Mouse (Mus musculus) testis, postnatal 10 days (tissue): Measurements from ENCODE around the gene Pim3.
A peak's percentile ranks its signal among the peaks of the same experiment; 100 is the strongest.

Experiments used
- DNase-seq: peaks from one replicate; pipeline ENCODE4 v3.0.0; 2021; ENCODE audit warnings: low spot score

Pim3 gene

DNA sequence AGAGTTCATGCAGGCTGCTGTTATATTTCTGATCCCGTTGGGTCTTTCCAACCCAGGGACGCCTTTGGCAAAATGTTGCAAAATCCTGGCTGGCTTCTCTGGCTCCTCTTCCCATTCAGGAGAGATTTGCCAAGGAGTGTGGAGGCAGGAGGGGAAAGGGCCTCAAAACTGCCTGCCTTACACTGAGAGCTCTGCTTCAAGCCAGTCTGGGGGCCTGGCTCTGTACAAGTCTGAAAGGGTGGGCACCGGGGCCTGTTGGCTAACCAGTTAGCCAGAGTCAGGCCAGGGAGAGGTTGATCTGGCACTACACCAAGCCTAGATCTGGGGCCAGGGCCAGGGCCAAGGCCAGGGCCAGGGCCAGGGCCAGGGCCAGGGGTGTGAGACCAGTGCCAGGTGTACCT is 3.8 kb upstream of the Pim3 start:
- no peak for DNase-seq

DNA sequence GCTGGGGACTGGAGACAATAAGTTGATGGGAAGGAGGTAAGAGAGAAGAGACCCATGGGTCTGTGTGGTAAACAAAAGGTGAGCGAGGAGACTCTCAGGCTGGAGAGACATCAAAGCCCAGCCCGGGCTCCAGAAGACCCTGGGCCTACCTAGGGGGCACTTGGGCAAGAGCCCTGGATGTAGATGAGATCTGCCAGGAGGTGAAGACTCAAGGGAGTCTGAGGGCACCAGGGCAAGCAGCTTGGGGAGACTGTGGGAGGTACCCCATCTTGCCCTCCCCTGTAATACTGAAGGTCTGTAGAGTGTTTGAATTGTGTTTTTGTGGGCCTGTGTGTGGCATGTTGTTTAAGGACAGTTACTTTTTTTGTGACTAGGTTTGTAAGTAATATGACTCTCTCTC is 3.3 kb upstream of the Pim3 start:
- DNase-seq = no peak

DNA sequence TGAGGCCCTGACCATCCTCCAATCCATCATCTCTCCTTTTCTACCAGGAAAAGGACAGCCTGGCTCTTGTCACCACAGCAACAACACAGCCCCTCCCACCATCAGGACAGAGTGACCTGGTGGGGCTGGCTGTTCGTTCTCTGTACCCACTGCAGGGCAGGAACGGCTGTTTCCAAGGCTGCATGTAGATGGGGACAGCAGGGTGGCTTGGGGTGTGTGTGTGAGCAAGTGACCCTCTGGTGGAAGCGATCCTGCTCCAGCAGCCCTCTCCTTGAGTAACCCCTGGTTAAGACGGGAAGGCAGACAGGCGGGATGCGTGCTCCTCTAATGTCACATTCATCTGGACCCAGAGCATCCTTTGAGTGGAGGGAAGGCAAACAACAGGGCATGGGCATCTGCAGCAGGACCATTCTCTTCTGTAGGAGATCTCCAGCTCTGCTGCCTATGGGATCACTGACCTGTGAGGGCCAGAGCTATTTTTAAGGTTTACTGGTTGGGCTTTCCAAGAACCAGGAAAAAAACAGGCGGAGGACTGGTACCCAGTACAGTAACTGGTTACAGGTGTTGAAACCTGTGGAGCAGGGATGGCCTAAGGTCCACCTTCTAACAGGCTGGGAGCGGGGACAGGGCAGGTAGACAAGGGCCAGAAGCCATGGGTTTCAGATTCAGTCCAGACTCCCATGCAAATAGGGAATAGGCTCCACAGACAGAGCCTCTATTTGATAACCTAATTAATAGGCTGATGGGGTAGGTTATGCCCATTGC is 2.6 kb upstream of the Pim3 start:
- no peak for DNase-seq

DNA sequence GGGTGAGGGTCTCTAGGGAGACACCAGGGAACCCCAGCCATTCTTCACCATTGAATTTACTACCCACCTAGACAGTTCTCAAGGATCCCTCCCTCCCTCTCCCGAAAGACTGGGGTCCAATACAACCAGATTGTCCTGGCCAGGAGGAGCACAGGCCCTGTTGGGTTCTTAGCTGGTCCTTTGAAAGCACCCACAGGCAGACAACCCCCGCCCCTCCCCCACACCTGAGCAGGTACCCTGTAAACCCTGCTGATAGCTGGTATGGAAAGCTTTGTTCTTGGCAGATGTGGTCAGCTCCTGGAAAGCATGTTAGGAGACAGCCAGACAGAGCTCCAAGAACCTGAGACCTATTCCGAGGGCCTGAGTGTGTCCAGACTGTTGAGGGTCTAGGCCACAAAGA is 1.2 kb upstream of the Pim3 start:
- peak; percentile 65 for DNase-seq

DNA sequence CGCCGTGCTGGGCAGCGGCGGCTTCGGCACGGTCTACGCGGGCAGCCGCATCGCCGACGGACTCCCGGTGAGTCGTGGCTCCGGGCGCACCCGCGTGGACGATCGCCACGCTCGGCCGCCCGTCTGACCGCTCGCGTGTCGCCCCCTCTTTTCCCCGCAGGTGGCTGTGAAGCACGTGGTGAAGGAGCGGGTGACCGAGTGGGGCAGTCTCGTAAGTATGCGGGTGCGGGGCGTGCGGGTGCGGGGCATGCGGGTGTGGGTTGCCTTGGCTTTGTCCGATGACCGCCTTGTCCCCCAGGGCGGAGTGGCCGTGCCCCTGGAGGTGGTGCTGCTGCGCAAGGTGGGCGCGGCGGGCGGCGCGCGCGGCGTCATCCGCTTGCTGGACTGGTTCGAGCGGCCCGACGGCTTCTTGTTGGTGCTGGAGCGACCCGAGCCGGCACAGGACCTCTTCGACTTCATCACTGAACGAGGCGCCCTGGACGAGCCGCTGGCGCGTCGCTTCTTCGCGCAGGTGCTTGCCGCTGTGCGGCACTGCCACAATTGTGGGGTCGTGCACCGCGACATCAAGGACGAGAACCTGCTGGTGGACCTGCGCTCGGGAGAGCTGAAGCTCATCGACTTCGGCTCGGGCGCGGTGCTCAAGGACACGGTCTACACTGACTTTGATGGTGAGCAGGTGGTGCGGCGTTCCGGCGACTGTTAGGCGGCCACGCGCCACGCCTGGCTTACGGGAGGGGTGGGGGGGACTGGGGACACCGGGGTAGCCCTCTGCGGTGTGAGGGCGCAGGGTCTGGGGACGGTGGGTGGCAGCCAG is 1.1 kb downstream of the Pim3 start:
- DNase-seq = peak; percentile 73

DNA sequence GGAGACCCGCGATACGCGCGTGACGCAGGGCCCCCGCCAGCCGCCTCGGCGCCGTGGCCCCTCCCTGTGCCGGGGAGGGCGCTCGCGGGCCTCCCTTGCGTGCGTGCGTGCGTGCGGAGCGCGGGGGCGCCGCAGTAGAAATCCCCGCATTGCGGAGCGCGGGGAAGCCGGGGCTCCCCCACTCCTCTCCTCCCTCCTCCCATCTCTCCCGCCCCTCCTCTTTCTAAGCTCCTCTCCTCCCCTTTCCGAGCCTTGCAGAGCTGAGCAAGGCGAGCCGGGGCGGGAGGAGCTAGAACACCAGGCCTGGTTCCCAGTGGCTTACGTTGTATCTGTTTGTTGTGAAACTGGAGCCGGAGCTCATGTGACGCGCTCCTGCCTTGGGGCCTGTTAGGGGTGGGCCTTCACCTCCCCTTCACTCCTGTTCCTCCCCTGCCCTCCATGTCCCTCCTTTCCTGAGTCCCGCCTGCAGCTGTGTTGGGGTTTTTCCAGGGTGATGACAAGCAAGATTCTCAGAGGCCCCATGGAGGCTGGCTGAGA is 1.8 kb downstream of the Pim3 start:
- peak; percentile 86 for DNase-seq

DNA sequence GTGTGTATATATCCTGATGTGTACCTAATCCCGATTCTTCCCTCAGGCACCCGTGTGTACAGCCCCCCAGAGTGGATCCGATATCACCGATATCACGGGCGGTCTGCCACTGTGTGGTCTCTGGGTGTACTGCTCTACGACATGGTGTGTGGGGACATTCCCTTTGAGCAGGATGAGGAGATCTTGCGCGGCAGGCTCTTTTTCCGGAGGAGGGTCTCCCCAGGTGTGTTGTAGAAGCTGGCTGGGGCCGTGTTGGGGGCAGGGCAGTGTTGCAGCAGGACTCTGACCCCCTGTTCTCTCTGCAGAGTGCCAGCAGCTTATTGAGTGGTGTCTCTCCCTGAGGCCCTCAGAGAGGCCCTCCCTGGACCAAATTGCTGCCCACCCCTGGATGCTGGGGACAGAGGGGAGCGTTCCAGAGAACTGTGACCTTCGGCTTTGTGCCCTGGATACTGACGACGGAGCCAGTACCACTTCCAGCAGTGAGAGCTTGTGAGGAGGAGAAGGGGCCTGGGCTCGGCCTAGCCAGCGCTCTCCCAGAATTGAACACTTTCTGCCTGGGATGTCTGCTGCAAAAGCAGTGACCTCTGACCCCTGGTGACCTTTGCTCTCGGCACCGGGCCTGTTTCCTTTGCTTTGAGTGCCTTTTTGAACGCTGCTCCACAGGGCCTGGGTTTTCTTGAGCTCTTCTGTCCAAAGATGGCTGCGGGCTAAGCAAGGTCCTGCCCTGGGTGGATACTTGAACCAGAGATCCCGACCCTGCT is 2.5 kb downstream of the Pim3 start:
- DNase-seq = peak; percentile 67

DNA sequence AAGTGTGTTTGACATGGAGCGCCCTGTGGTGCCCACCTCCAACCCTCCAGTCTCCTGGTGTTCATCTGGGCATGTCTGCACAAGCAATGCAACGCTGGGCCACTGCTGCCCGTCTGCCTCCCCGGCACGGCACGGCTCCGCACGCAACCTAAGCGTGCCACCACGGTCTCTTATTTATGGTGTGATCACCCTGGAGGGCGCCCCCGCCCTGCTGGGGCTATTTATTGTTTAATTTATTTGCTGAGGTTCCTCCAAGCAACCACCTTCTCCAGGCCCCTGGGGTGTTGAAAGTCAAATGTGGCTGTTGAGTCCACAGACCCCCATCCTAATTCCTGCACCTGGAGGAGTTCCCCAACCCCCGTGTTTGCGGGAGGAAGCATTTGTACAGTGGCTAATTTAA is 3.1 kb downstream of the Pim3 start:
- DNase-seq = no peak

DNA sequence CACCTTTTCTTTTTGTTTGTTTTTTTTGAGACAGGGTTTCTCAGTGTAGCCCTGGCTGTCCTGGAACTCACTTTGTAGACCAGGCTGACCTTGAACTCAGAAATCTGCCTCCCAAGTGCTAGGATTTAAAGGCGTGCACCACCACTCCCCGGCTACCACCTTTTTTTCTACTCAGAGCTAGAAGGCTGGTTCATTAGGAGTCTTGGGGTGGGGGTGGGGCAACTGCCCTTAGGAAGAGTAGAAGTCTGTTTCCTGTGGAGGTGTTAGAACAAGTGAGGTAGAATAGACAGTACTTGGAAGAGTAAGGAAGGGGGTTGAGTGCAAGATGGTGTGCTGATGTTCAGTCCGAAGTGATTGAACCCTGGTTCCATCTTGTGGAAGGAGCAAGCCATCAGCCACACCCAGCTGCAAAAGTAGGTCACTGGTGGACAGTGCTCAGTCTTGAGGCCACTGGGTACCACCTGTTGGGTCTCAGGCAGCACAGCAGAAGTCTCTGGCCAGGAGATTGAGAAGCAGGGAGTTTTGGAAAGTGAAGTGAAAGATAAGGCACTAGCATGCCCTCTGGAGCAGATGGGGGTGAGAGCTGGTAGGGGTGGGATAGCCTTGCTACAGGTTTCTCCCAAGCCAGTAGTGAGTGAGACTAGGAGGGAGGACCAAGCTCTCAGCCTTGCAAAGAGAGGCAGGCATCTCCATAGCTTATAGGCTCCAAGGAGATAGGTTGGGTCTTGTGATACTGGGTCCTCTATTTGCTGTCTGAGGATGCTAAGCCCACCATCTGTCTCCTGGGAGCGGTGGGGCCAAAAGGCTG is 4.1 kb downstream of the Pim3 start:
- DNase-seq = no peak

DNA sequence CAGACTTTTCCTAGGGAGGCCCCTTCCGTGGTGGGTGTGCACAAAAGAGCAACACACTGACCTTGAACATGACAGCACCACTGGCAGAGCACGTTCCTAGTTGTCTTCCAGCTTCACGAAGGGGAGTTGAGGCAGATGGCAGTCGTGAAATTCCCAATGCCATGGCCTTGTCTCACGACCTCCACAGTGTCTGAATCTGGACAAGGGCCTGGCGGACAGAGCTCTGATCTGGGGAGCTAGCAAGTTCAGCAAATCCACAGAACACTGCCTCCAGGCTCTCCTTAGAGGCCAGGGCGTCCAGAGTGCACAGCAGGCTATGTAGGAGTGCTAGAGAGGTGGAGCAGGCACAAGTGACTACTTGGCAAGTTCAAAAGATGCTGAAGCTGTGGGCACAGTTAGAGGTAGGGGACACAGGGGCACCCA is 5.0 kb downstream of the Pim3 start:
- no peak for DNase-seq

DNA sequence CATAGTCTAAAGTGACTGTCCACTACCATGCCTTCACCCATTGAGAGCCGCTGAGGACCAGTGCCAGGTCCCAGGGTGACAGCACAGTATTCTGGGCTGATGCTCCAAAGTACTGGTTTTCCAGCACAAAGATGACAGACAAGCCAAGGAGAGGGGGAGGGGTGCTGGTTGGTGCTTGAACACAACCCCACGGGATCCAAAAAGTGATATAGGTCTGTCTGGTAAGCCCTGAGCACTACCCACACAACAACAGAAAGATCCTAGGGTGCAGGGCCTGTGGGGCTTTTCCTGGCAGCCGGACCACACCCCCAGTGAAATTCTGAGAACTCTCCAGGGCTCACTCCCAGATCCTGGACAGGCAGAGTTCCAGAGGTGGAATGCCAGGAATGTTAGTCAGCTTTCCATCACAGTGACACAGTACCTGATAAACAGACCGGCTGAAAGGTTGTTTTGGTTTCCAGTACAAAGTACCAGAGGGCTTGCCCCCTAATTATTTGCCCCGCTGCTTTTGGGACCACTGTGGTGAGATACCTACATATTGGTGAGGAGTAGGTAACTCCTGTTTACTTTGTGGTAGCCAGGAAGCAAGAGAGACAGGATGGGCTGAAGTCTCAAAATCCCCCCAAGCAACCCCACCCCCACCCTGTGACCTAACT is 5.5 kb downstream of the Pim3 start:
- DNase-seq = no peak

DNA sequence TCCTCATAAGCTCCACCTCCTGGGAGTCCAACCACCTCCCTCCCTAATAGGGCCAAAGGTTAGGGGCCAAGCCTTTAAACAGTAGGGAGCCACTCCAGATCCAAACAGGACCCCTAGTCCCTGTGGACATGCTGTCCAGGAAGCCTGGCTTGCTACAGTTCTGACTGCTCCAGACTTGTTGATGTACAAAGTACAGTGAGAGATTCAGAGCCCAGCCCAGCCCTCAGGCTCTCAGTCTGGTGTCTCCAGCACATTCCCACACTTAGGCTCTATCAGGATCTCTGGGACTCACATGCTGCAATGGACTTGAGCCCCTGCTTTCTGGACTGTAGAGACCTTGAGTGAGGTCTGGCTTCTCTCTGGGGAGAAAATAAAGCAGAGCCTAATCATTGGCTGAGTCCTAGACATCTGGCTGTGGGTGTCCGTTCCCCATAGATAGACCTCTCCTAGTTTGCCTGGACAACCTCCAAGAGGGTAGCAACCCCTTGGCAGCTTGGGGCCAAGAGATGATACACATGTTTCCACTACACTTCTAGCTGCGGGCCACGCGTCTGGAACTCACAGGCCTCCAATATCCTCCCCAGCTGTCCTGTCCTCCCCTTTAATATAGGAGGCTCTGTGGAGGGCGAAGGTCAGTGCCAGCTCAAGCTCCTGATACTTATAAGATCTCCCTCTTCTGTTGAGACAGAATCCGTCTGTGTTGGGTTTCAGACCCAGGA is 6.2 kb downstream of the Pim3 start:
- no peak for DNase-seq

DNA sequence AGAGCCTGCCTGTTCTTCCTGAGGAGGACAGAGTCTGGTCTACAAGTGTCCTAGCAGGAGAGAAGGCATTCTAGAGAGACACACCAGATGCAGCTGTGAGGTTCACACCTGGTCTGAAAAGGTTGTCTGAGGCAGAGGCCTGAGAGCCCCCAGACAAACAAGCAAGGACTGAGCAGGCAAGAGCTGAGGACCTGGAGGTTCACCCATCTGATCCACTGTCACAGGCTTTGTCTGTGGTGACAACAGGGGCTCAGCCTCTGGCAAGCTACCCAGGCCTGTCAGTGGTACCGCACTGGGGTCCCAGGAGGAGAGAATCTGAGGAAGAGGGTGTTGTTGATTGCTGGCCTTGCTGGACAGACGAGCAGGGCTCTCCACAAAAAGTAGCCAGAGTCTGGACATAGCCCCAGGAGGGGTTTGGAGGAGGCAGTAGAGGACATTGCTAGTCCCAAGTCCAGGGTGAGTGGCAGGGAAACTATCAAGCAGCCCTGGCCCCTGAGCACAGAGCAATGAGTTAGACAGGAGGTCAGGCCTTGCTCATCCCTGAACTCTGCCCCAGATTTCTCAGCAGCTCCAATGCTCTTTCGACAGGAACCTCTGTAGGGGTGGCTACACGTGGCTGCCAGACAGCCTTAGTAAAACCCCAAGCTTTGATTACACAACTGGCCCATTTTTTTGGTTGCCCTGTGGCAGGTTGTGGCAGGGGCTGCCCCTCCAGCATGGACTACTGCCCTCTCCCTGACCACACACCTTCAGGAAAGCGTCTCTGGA is 8.6 kb downstream of the Pim3 start:
- DNase-seq = no peak

DNA sequence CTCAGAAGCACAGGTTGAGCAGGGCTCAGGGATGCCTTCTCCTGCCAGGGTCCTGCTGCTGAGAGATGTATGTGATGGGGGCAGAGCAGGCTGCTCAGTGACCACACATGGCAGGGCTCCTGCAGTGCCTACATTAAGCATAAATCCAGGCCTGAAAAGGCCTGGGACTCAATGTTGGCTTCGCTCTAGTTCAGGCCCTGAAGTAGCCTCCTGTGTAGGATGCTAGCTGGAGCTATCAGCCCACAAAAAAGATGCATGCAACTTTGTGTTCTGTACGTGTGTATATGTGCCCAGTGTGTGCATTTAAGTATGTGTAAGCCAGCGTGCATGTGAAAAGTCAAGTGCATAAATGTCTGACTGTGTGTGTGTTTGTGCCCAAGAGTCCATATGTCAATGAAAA is 12.1 kb downstream of the Pim3 start:
- DNase-seq = no peak

DNA sequence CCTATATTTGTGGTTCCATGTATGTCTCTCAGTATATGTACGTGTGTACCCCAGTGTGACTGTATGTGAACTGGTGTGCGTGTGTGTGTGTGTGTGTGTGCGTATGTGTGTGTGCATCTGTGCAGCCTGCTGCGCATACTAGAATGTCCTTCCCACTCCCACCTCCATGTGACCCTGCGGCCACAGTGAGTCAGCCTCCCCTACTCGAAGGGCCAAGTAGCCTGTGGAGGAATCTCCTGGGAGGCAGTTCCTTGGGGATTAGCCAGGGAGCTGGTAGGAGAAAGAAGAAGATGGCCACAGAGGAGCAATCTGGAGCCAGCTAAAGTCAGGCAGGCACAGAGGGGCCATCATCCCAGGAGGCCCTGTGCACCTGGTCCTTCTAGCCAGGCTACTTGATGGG is 12.5 kb downstream of the Pim3 start:
- DNase-seq = no peak

DNA sequence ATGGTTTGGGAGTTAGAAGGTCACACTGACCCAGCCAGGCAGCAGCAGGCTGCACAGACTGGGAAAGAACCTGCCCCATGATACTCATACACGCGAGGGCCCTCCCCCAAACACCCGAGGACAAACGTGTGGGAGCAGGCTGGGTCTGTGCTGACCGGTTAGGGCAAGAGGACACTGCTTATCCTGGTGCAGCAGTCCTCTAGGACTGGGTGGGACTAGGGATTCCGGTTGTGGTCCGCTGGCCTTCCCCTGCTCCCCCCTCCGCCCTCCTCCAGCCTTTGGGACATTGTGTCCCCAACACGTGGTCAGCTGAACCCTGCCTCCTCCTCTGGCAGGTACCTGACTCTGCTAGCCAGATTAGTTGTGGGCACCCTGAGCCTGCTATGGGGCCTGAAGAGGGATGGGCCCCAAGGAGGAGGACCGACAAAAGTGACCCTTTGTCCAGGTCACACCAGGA is 13.7 kb downstream of the Pim3 start:
- DNase-seq = peak; percentile 71

DNA sequence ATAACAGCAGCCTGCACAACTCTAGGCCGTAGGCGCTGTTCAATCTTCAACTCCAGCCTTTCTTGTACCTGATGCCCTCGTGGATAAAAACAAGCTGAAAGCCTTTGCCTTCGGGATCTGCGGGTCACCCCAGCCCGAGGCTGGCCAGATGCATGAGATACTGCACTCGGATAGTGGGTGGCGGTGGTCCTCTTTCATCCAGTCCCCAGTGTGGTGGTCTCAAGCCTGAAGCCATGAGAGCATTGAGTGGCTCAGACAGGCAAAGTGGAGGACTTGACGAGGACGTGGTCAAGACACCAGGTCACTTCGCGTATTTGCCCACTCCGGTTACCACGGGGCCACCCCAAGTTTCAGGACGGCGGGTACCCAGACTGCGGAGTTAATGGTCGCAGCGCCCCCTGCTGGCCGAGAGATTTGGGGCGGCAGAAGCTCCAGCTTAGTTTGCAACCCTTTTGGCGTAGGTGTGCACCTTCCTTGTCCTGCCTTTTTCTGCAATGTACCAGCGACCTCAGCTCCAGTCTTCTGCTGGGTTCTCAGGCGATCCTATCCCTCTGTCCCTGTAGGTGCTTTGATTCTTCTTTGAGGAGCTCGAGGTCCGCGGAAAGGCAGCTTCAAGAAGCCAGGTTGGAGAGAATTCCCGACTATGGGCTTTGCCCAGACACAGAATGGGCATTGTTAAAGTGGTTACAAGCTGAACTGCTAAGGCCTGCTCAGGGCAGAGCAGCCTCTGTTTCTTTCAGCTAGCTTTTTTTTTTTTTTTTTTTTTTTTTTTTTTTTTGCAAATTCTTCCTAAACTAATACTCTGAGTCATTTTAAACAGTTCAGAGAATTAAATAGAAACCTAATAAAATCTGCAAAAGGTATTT is 14.4 kb downstream of the Pim3 start:
- peak; percentile 96 for DNase-seq

DNA sequence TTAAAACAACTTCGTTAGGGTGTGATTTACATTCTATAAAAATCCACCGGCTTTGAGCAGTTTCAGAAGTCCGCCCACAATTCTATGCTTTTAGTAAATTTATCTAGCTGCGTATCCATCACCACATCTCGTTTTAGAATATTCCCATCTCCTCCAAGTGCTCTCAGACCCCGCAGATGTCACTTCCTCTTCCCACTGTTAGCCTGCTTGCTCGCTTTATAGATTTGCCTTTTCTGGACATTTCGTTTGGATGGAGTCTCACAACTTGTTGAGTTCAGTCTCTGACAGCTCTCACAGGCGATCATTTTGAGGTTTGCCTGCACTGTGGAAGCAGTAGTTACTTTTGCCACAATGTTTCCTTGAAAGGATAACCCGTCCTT is 15.0 kb downstream of the Pim3 start:
- no peak for DNase-seq
